Mouse (Mus musculus) olfactory bulb, adult 2 months (tissue): ENCODE data around the gene Cdk5rap2.

Experiments used
- CTCF ChIP-seq: fragments of 200-500 bp; IDR thresholded peaks from 2 replicates; pipeline ENCODE4 v1.5.1; 2012; ENCODE audit warnings: low read depth, mild to moderate bottlenecking, low read length, moderate library complexity; ENCODE audit not compliant: insufficient read depth
- POLR2A ChIP-seq: fragments of 200-500 bp; IDR thresholded peaks from 2 replicates; pipeline ENCODE4 v1.6.1; 2012; ENCODE audit warnings: mild to moderate bottlenecking, low read depth, low read length, moderate library complexity; ENCODE audit not compliant: insufficient read depth

DNA sequence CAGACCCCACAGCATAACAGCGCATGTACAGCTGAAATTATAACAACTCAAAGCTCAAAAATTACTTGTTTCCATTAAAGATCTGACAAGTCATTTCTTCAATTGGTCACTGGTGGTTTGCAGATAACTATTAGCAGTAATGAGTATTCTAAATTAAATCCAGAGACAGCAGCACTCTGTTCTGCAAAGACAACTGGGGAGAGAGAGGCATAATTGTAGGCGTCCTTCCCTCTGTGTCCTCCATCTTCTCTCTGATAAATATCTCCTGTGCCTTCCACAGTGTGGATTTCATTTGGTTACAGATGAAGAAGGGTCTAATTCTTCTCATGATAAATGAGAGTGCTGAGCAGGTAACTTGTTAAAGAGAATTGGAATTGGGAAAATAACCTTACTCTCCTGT lies 11.2 kb downstream of the Cdk5rap2 start:
- TF ChIP-seq POLR2A (no peak), CTCF (no peak)
